Mouse (Mus musculus) intestine, postnatal 0 days (tissue): ENCODE measurements around the gene Otulinl. TPM values are rescaled to one million over a fixed set of nuclear protein-coding genes. Genes with fewer than 3 reads are reported as not detected.
A peak's percentile ranks its signal among the peaks of the same experiment; 100 is the strongest.

Experiments used
- ATAC-seq: fragments of 200-750 bp; cut with Nextera tagmentation; 2 replicates; pipeline ENCODE4 v1.8.0; 2017; ENCODE audit warnings: mild to moderate bottlenecking, moderate TSS enrichment, moderate library complexity
- H3K27ac ChIP-seq: fragments of 300-500 bp; sonication (generic); 2 replicates; pipeline ENCODE4 v1.5.1; 2014; ENCODE audit warnings: mild to moderate bottlenecking, low read depth, low read length, moderate library complexity
- H3K27me3 ChIP-seq: fragments of 300-500 bp; sonication (generic); replicated peaks from 2 replicates; pipeline ENCODE4 v1.6.1; 2014; ENCODE audit warnings: low read length, mixed read lengths; ENCODE audit not compliant: control insufficient read depth, insufficient read depth
- H3K36me3 ChIP-seq: fragments of 300-500 bp; sonication (generic); 2 replicates; pipeline ENCODE4 v1.6.1; 2014; ENCODE audit warnings: mild to moderate bottlenecking, moderate library complexity; ENCODE audit not compliant: control insufficient read depth, insufficient read depth
- H3K4me1 ChIP-seq: fragments of 300-500 bp; sonication (generic); replicated peaks from 2 replicates; pipeline ENCODE4 v1.6.1; 2014; ENCODE audit warnings: antibody characterized with exemption, low read length, mixed read lengths; ENCODE audit not compliant: control insufficient read depth, insufficient read depth
- H3K4me2 ChIP-seq: fragments of 300-500 bp; sonication (generic); replicated peaks from 2 replicates; pipeline ENCODE4 v1.6.1; 2014; ENCODE audit warnings: low read depth, mild to moderate bottlenecking, moderate library complexity
- H3K4me3 ChIP-seq: fragments of 300-500 bp; sonication (generic); 2 replicates; pipeline ENCODE4 v1.5.1; 2014; ENCODE audit warnings: low read depth, low read length
- H3K9ac ChIP-seq: fragments of 300-500 bp; sonication (generic); 2 replicates; pipeline ENCODE4 v1.6.1; 2014; ENCODE audit warnings: mild to moderate bottlenecking, low read depth, low read length
- H3K9me3 ChIP-seq: fragments of 300-500 bp; sonication (generic); 2 replicates; pipeline ENCODE4 v1.6.1; 2016; ENCODE audit warnings: mixed run types; ENCODE audit not compliant: control insufficient read depth
- CTCF ChIP-seq: sonication (generic); IDR thresholded peaks from 2 replicates; pipeline ENCODE4 v1.5.1; 2016; ENCODE audit warnings: low read depth, mild to moderate bottlenecking, control low read depth, antibody characterized with exemption, moderate library complexity
- WGBS: fragments of 180-500 bp; shearing (Covaris S2); extraction: QIAGEN DNeasy Blood & Tissue Kit; methylation state at CpG from one replicate; pipeline ENCODE4 v1.1.7; 2014; 5-methylcytosine and 5-hydroxymethylcytosine counted together
- polyA plus RNA-seq: library from polyadenylated mRNA; unstranded; fragments of >200 nt; fragmentation: Nextera tagmentation; extraction: Ambion mirVana; gene quantifications from 2 replicates; pipeline ENCODE4 v1.2.1, GENCODE M21; 2015

Gene Otulinl
- polyA plus RNA-seq, 1 experiment from 2014 or later: 9.0 TPM

DNA sequence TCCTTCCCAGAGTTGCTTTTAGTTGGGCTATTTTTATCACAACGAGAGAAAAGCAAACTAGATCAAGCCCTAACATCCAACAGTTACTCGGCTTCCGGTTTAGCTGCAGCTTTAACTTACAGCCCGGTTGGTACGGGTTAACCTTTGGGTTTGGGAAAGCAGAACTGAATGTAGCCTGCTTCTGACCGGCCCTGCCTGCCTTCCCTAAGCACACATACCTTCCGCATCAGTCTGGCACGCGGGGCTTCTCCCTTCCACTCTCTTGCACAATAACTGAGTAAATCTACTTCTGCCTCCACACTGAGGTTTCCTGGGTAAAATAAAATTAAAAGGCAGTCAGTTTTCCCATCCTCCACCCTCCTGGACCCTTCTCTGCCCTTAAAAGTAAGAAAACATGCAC lies 17.3 kb downstream of the Otulinl start:
- H3K36me3 ChIP-seq: no peaks in the 10 kb centered on the region
- H3K27me3 ChIP-seq: no peaks in the 10 kb centered on the region
- H3K9ac ChIP-seq: no peak overlapping the region
- WGBS: 90% methylated on average over 9 of the region's 9 CpGs
- no peak overlapping the region for H3K4me2 ChIP-seq
- no peak for TF ChIP-seq CTCF
- no peak for ATAC-seq
- no peaks in the 10 kb centered on the region for H3K9me3 ChIP-seq
- H3K4me1 ChIP-seq: no peaks in the 10 kb centered on the region; the same call in 1 of the 2 replicates
- no peak overlapping the region for H3K27ac ChIP-seq
- no peak overlapping the region for H3K4me3 ChIP-seq

GRCm38 (mm10) chr15:27662699-27663098 lies 18.7 kb downstream of the Otulinl start:
- Histone ChIP-seq H3K4me1 (no peaks in the 10 kb centered on the region; the same call in 1 of the 2 replicates), H3K4me3 (no peak overlapping the region), H3K27ac (no peak overlapping the region), H3K4me2 (no peak overlapping the region), H3K36me3 (no peaks in the 10 kb centered on the region), H3K27me3 (no peaks in the 10 kb centered on the region), H3K9ac (no peak overlapping the region), H3K9me3 (no peaks in the 10 kb centered on the region)
- TF ChIP-seq CTCF: no peak
- 41% methylated on average over 1 of the region's 1 CpGs for WGBS
- no peak for ATAC-seq

DNA sequence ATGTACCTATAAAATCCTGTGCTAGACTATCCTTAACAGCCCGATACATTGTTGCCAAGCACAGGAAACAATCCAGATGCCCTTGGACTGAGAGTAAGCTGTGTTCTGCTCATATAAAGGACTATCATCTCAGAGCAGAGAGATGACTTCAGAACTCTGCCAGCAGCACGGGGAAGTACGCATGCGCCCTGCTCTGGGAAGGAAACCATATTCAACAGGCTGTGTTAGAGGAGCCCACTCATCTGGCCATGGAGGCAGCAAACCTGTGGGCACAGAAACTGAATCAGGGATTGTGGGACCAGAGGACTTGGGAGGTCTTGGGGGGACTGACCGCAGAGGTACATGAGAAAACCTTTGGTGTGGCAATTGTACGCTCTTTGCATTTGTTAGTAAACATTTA lies 19.7 kb downstream of the Otulinl start:
- WGBS: 86% methylated on average over 6 of the region's 6 CpGs
- Histone ChIP-seq H3K9ac (no peak overlapping the region), H3K4me2 (no peak overlapping the region), H3K4me3 (no peak overlapping the region), H3K4me1 (no peaks in the 10 kb centered on the region; the same call in 1 of the 2 replicates), H3K27ac (no peak overlapping the region), H3K36me3 (no peaks in the 10 kb centered on the region), H3K27me3 (no peaks in the 10 kb centered on the region), H3K9me3 (no peaks in the 10 kb centered on the region)
- no peak for ATAC-seq
- no peak for TF ChIP-seq CTCF

- Histone ChIP-seq H3K4me2 (no peak overlapping the region), H3K4me3 (no peak overlapping the region), H3K27me3 (no peaks in the 10 kb centered on the region), H3K36me3 (no peaks in the 10 kb centered on the region), H3K4me1 (no peaks in the 10 kb centered on the region), H3K9me3 (no peaks in the 10 kb centered on the region), H3K9ac (no peak overlapping the region), H3K27ac (no peak overlapping the region)
- ATAC-seq: 0 out of 2 replicates have a peak, but pooled peaks have one; percentile 2
- WGBS: 33% methylated on average over 17 of the region's 17 CpGs
- peak; percentile 92 for TF ChIP-seq CTCF
Measured at GRCm38 (mm10) chr15:27659592-27660244, 21.7 kb downstream of the Otulinl start.

DNA sequence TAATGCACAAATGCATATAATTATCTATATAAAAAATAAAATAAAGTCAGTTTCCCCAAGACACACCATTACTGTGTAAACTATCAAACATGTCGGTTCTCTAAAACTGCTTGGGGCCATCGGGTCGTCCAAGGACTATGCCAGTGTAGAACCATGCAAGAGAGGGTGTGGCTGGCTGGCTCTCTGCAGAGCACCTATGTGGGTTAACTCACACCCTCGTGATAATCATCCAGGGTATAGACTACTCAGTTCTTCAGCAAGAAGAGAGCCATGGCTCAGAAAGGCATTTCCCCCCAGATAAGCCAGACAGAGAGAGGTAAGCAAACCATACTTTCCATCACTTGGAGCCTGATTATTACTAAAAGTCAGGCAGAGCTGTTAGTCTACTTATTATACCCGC lies 22.2 kb downstream of the Otulinl start:
- no peaks in the 10 kb centered on the region for H3K9me3 ChIP-seq
- no peaks in the 10 kb centered on the region for H3K4me1 ChIP-seq
- 82% methylated on average over 5 of the region's 5 CpGs for WGBS
- no peak overlapping the region for H3K9ac ChIP-seq
- H3K4me2 ChIP-seq: no peak overlapping the region
- no peak for TF ChIP-seq CTCF
- H3K27me3 ChIP-seq: no peaks in the 10 kb centered on the region
- H3K4me3 ChIP-seq: no peak overlapping the region
- ATAC-seq: no peak
- no peaks in the 10 kb centered on the region for H3K36me3 ChIP-seq
- H3K27ac ChIP-seq: no peak overlapping the region

DNA sequence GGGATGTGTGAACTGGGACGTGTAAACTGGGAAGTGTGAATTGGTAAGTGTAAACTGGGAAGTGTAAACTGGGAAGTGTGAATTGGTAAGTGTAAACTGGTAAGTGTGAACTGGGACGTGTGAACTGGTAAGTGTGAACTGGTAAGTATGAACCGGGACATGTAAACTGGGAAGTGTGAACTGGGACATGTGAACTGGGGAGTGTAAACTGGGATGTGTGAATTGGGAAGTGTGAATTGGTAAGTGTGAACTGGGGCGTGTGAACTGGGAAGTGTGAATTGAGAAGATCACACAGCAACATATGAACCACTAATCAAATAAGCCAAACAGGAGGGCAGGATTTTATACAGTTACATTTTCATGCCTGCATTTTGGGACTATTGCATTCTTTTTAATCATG lies 23.0 kb downstream of the Otulinl start:
- Histone ChIP-seq H3K4me3 (no peak overlapping the region), H3K36me3 (no peaks in the 10 kb centered on the region), H3K27ac (no peak overlapping the region), H3K9me3 (no peaks in the 10 kb centered on the region), H3K27me3 (no peaks in the 10 kb centered on the region), H3K4me2 (no peak overlapping the region), H3K4me1 (no peaks in the 10 kb centered on the region), H3K9ac (no peak overlapping the region)
- 89% methylated on average over 4 of the region's 4 CpGs for WGBS
- no peak for ATAC-seq
- TF ChIP-seq CTCF: no peak
